Mouse (Mus musculus): ENCODE data around the gene Arhgap45. TPM values are rescaled to one million over a fixed set of nuclear protein-coding genes. Genes with fewer than 3 reads are reported as not detected.
"Not testable (repeated sequence)": the region's sequence is repeated elsewhere in the genome, so short reads cannot be mapped to it uniquely, and the experiment has no call there.

Gene Arhgap45
- total RNA-seq, 2 experiments from 2014 or later = 4.1 to 4.2 TPM

- DNase-seq (ENCODE audit: low spot score in 2 of 2) = no peak
Observed at GRCm38 (mm10) chr10:80032799-80033480, 16.5 kb downstream of the Arhgap45 start.

- no peak for DNase-seq (ENCODE audit: low spot score in 2 of 2)
Observed at GRCm38 (mm10) chr10:80033511-80034391, 17.3 kb downstream of the Arhgap45 start.

GRCm38 (mm10) chr10:80035148-80035547 lies 18.7 kb downstream of the Arhgap45 start:
- DNase-seq (ENCODE audit: low spot score in 2 of 2) = no peak

- DNase-seq (ENCODE audit: low spot score in 2 of 2) = no peak
Observed at GRCm38 (mm10) chr10:80035686-80036085, 19.2 kb downstream of the Arhgap45 start.

GRCm38 (mm10) chr10:80036832-80037231 lies 20.4 kb downstream of the Arhgap45 start:
- DNase-seq (ENCODE audit: low spot score in 2 of 2) = no peak

- peak; percentile 97 to 99 for DNase-seq (ENCODE audit: low spot score in 2 of 2)
Observed at GRCm38 (mm10) chr10:80039559-80039979, 23.1 kb downstream of the Arhgap45 start, which contains the start of gene Polr2e. TSS of gene Polr2e (minus strand) at chr10:80039795.

- DNase-seq (ENCODE audit: low spot score in 2 of 2) = not testable (repeated sequence)
Observed at GRCm38 (mm10) chr10:80041409-80042060, 25.1 kb downstream of the Arhgap45 start.

- no peak for DNase-seq (ENCODE audit: low spot score in 2 of 2)
Observed at GRCm38 (mm10) chr10:80044087-80044486, 27.6 kb downstream of the Arhgap45 start.

GRCm38 (mm10) chr10:80045364-80045763 lies 28.9 kb downstream of the Arhgap45 start:
- DNase-seq (ENCODE audit: low spot score in 2 of 2) = not testable (repeated sequence)

- DNase-seq (ENCODE audit: low spot score in 2 of 2) = no peak
Observed at GRCm38 (mm10) chr10:80045766-80046165, 29.3 kb downstream of the Arhgap45 start.

- no peak for DNase-seq (ENCODE audit: low spot score in 2 of 2)
Observed at GRCm38 (mm10) chr10:80047041-80047565, 30.6 kb downstream of the Arhgap45 start, which contains the start of gene Gpx4. TSS of gene Gpx4 (plus strand) at chr10:80047166.

GRCm38 (mm10) chr10:80048396-80048795 lies 31.9 kb downstream of the Arhgap45 start:
- no peak for DNase-seq (ENCODE audit: low spot score in 2 of 2)

- no peak for DNase-seq (ENCODE audit: low spot score in 2 of 2)
Observed at GRCm38 (mm10) chr10:80048834-80049233, 32.4 kb downstream of the Arhgap45 start.

- DNase-seq (ENCODE audit: low spot score in 2 of 2) = no peak
Observed at GRCm38 (mm10) chr10:80050244-80050643, 33.8 kb downstream of the Arhgap45 start.

GRCm38 (mm10) chr10:80050885-80051617 lies 34.6 kb downstream of the Arhgap45 start:
- DNase-seq (ENCODE audit: low spot score in 2 of 2) = no peak

- DNase-seq (ENCODE audit: low spot score in 2 of 2) = no peak
Observed at GRCm38 (mm10) chr10:80051618-80052373, 35.3 kb downstream of the Arhgap45 start.

- DNase-seq (ENCODE audit: low spot score in 2 of 2) = no peak
Observed at GRCm38 (mm10) chr10:80052374-80052764, 35.9 kb downstream of the Arhgap45 start.

- DNase-seq (ENCODE audit: low spot score in 2 of 2) = peak; percentile 100
Observed at GRCm38 (mm10) chr10:80053259-80053780, 36.9 kb downstream of the Arhgap45 start.
